Mouse (Mus musculus) CH12.LX (cell line): ENCODE measurements around the gene Fam151b. TPM values are rescaled to one million over a fixed set of nuclear protein-coding genes. Genes with fewer than 3 reads are reported as not detected.

Experiments used
- DNase-seq: peaks from one replicate; pipeline ENCODE4 v3.0.0-alpha.2; 2013; ENCODE audit errors: extremely low read depth
- H3K27ac ChIP-seq: 2 replicates; pipeline ENCODE4 v1.5.1; 2012; ENCODE audit warnings: low read depth, mild to moderate bottlenecking, control low read depth, moderate library complexity; ENCODE audit not compliant: insufficient read depth
- H3K27me3 ChIP-seq: replicated peaks from 2 replicates; pipeline ENCODE3; 2012; ENCODE audit warnings: inconsistent platforms
- H3K36me3 ChIP-seq, 2 experiments: replicated peaks in 1 of 2; 2 replicates each; pipeline versions ENCODE3 to v1.6.1; 2012; ENCODE audit warnings: inconsistent platforms in 1 of 2, low read length in 1 of 2, mild to moderate bottlenecking in 1 of 2, mixed read lengths in 1 of 2, moderate library complexity in 1 of 2; ENCODE audit not compliant: control insufficient read depth in 1 of 2, insufficient read depth in 1 of 2
- H3K4me1 ChIP-seq, 2 experiments: 2 replicates each; pipeline ENCODE4 v1.6.1; 2012; ENCODE audit warnings: inconsistent platforms in 1 of 2, moderate library complexity in 1 of 2; ENCODE audit not compliant: insufficient read depth in 2 of 2, control insufficient read depth in 1 of 2
- H3K4me2 ChIP-seq: 2 replicates; pipeline ENCODE4 v1.6.1; 2012; ENCODE audit warnings: low read depth, mild to moderate bottlenecking, control low read depth; ENCODE audit not compliant: poor library complexity, insufficient read depth, severe bottlenecking
- H3K4me3 ChIP-seq, 3 experiments: fragments of 150-350 bp in 1 of 3; sonication (generic) in 1 of 3; replicated peaks in 1 of 3; 2 replicates each; pipeline versions ENCODE3 to v1.5.1; 2011 to 2012; ENCODE audit warnings: low read depth in 2 of 3, low read length in 2 of 3, mild to moderate bottlenecking in 2 of 3, moderate library complexity in 2 of 3, control low read depth in 1 of 3, improper control_type of control experiment in 1 of 3, inconsistent platforms in 1 of 3, mixed read lengths in 1 of 3; ENCODE audit not compliant: poor library complexity in 1 of 3
- H3K79me2 ChIP-seq: replicated peaks from 2 replicates; pipeline ENCODE4 v1.6.1; 2012; ENCODE audit warnings: mild to moderate bottlenecking, moderate library complexity; ENCODE audit not compliant: control insufficient read depth, poor library complexity, insufficient read depth, severe bottlenecking; ENCODE audit errors: extremely low read depth
- H3K9ac ChIP-seq: 2 replicates; pipeline ENCODE4 v1.6.1; 2012; ENCODE audit warnings: low read depth, mild to moderate bottlenecking, control low read depth, moderate library complexity; ENCODE audit not compliant: insufficient read depth
- H3K9me3 ChIP-seq: replicated peaks from 2 replicates; pipeline ENCODE3; 2012; ENCODE audit warnings: low read length, inconsistent platforms, mixed read lengths
- BHLHE40 ChIP-seq: IDR thresholded peaks from 2 replicates; pipeline ENCODE4 v1.6.1; 2011; ENCODE audit warnings: mild to moderate bottlenecking, low read depth, low read length, improper control_type of control experiment
- ELF1 ChIP-seq: IDR thresholded peaks from 2 replicates; pipeline ENCODE4 v1.6.1; 2014; ENCODE audit warnings: low read depth, mild to moderate bottlenecking, inconsistent platforms, low read length, improper control_type of control experiment
- ETS1 ChIP-seq: conservative IDR thresholded peaks from 2 replicates; pipeline ENCODE4 v1.6.1; 2012; ENCODE audit warnings: low read depth, mild to moderate bottlenecking, inconsistent platforms, low read length, improper control_type of control experiment, moderate library complexity
- GABPA ChIP-seq: IDR thresholded peaks from 2 replicates; pipeline ENCODE4 v1.6.1; 2012; ENCODE audit warnings: low read depth, low read length, improper control_type of control experiment, inconsistent platforms; ENCODE audit not compliant: insufficient replicate concordance
- HCFC1 ChIP-seq: IDR thresholded peaks from 2 replicates; pipeline ENCODE4 v1.6.1; 2012; ENCODE audit warnings: low read depth, mild to moderate bottlenecking, inconsistent platforms, low read length, improper control_type of control experiment
- JUN ChIP-seq: IDR thresholded peaks from 2 replicates; pipeline ENCODE4 v1.6.1; 2011; ENCODE audit warnings: low read depth, mild to moderate bottlenecking, low read length, improper control_type of control experiment, moderate library complexity; ENCODE audit not compliant: insufficient read depth
- JUND ChIP-seq: conservative IDR thresholded peaks from 2 replicates; pipeline ENCODE4 v1.6.1; 2011; ENCODE audit warnings: low read depth, low read length, improper control_type of control experiment
- KAT2A ChIP-seq: IDR thresholded peaks from 2 replicates; pipeline ENCODE4 v1.6.1; 2012; ENCODE audit warnings: low read length, improper control_type of control experiment, inconsistent platforms; ENCODE audit not compliant: insufficient replicate concordance
- MAX ChIP-seq: IDR thresholded peaks from 2 replicates; pipeline ENCODE4 v1.6.1; 2011; ENCODE audit warnings: low read length, improper control_type of control experiment
- MXI1 ChIP-seq: IDR thresholded peaks from 2 replicates; pipeline ENCODE4 v1.6.1; 2011; ENCODE audit warnings: mild to moderate bottlenecking, low read depth, low read length, improper control_type of control experiment
- MYC ChIP-seq: IDR thresholded peaks from 2 replicates; pipeline ENCODE4 v1.6.1; 2011; ENCODE audit warnings: low read depth, mild to moderate bottlenecking, improper control_type of control experiment, low read length
- NELFE ChIP-seq: IDR thresholded peaks from 2 replicates; pipeline ENCODE4 v1.6.1; 2011; ENCODE audit warnings: low read depth, low read length, improper control_type of control experiment
- PAX5 ChIP-seq: IDR thresholded peaks from 2 replicates; pipeline ENCODE4 v1.6.1; 2012; ENCODE audit warnings: low read length, inconsistent platforms, mixed read lengths
- POLR2A ChIP-seq: IDR thresholded peaks from 2 replicates; pipeline ENCODE4 v1.6.1; 2011; ENCODE audit warnings: low read depth, mild to moderate bottlenecking, improper control_type of control experiment, low read length
- RAD21 ChIP-seq: IDR thresholded peaks from 2 replicates; pipeline ENCODE4 v1.6.1; 2011; ENCODE audit warnings: low read depth, mild to moderate bottlenecking, low read length, improper control_type of control experiment, moderate library complexity
- SIN3A ChIP-seq: IDR thresholded peaks from 2 replicates; pipeline ENCODE4 v1.6.1; 2012; ENCODE audit warnings: low read length, improper control_type of control experiment, inconsistent platforms
- USF1 ChIP-seq: IDR thresholded peaks from 2 replicates; pipeline ENCODE4 v1.6.1; 2014; ENCODE audit warnings: low read depth, mild to moderate bottlenecking, inconsistent platforms, low read length, improper control_type of control experiment
- ZKSCAN1 ChIP-seq: IDR thresholded peaks from 2 replicates; pipeline ENCODE4 v1.6.1; 2012; ENCODE audit warnings: low read depth, inconsistent platforms, low read length, improper control_type of control experiment, borderline replicate concordance
- ZMIZ1 ChIP-seq: IDR thresholded peaks from 2 replicates; pipeline ENCODE4 v1.6.1; 2012; ENCODE audit warnings: low read depth, mild to moderate bottlenecking, inconsistent platforms, low read length, improper control_type of control experiment
- dilution Hi-C: fragments of 300-500 bp; cut with MboI; formaldehyde crosslinking; loops from 2 replicates; pipeline ENCODE4 v1.14.3; 2020; ENCODE audit warnings: low sequenced_read_pairs; ENCODE audit not compliant: extremely low pct_unique_long_range_greater_than_20kb, extremely low pct_ligation_motif_present
- in situ Hi-C: fragments of 300-500 bp; cut with MboI; formaldehyde crosslinking; loops from 3 replicates; pipeline ENCODE4 v1.14.3; 2019; ENCODE audit warnings: low sequenced_read_pairs, low pct_ligation_motif_present, low pct_unique_long_range_greater_than_20kb, mixed read lengths
- polyA plus RNA-seq: library from polyadenylated mRNA; unstranded; fragments of >175 nt; gene quantifications from 2 replicates; pipeline ENCODE4 v1.2.1, GENCODE M21; 2012; ENCODE audit warnings: low read depth; ENCODE audit not compliant: insufficient read length
- total RNA-seq, 2 experiments: library from RNA; depleted of rRNA; stranded (reverse); fragments of 300-350 nt in 1 of 2; fragments of >200 nt in 1 of 2; gene quantifications; 2 replicates each; pipeline ENCODE4 v1.2.3; 2012 to 2014

The Fam151b gene
- total and polyA plus RNA-seq, 3 experiments: 2.5 to 5.2 (median 3.7) TPM

DNA sequence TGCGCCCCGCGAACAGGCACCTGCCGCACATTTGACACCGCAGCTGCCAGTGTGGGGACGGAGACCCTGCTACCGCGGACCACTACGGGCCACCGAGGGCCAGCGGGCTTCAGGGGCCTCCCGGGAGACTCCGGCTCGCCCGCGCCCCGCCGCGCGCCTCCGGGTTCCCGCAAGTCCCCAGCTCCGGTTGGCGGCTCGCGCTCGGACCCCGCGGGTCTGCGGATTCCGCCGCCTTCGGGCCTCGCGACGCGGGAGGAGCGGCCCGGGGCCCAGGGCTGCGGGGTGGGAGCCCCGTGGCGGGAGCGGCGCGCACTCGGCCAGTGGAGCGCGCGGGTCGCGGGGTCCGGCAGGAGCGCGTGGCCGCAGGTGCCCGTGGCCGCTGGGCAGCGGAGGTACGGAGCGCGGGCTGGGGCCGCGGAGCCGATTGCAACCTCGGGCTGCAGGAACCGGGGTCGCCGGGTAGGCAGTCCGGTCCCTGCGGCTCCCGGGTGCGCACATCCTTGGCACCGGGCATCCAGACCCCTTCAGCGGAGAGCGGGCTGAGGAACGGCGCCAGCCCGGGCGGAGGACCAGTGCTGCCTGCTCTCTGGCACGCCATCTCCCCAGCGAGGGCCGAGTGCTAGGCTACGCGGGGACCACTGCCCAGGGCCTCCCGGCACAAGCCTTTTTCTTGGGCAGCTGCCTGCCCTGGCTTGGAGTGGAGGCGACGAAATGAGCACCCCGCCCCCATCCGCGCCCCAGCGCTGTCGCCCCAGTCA lies 57.3 kb downstream of the Fam151b start:
- Histone ChIP-seq H3K79me2 (no peaks in the 10 kb centered on the region), H3K4me2 (no peak overlapping the region), H3K9ac (no peak overlapping the region), H3K9me3 (peaks cover 12% of the 10 kb centered on the region), H3K4me1 (peaks cover 0 to 4% of the 10 kb centered on the region in 2 experiments; a peak in 1 of 4 replicates), H3K4me3 (no peak overlapping the region), H3K36me3 (no peaks in the 10 kb centered on the region), H3K27me3 (no peaks in the 10 kb centered on the region)
- in situ Hi-C loops (no loop called here), dilution Hi-C loops (no loop called here)
- DNase-seq: no peak
- TF ChIP-seq HCFC1 (no peak), RAD21 (no peak), JUND (no peak), MAX (no peak), PAX5 (no peak), POLR2A (no peak), NELFE (no peak), ETS1 (no peak), GABPA (no peak)
- TF ChIP-seq, all 38 proteins: peak for 0
- H3K27ac ChIP-seq: no peak overlapping the region

DNA sequence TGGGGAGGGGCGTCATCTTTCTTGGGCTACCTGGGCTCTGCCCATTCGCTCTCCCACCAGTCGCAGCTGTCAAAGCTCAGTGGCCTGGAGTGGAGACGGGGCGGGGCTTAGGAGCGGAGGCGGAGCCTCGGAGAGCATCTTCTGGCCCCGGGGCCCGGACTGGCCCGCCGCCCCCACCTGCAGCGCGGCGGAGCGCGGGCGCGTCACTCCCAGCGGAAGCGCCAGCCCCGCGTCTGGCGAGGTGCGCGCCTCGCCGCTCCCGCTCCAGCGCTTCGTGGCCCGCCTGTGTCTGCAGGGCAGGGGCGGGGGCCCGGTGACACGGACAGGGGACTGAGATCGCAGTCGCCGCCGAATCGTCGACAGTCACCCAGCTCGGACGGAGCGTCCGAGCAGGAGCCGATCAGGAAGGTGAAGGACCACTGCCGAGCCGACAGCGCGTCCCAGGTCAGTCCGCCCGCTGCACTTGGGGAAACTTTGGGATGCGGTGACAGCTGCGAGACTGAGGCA lies 58.0 kb downstream of the Fam151b start, which contains the start of gene Ankrd34b:
TSS of gene Ankrd34b (plus strand) at position 139 of the 507 bp plus-strand sequence.
- no peaks in the 10 kb centered on the region for H3K36me3 ChIP-seq
- no peak within 1 kb of the TSS for H3K27ac ChIP-seq
- H3K9me3 ChIP-seq: peaks cover 12% of the 10 kb centered on the region
- H3K9ac ChIP-seq: no peak within 1 kb of the TSS
- dilution Hi-C loops: no loop called here
- H3K4me1 ChIP-seq: peaks cover 0 to 4% of the 10 kb centered on the region in 2 experiments; a peak in 1 of 4 replicates
- TF ChIP-seq MAX (no peak), POLR2A (no peak), ELF1 (no peak), BHLHE40 (no peak), USF1 (no peak), RAD21 (no peak), MYC (no peak), HCFC1 (no peak), JUN (no peak), KAT2A (no peak), ZKSCAN1 (no peak), MXI1 (no peak), SIN3A (no peak), ZMIZ1 (no peak), JUND (no peak)
- H3K4me3 ChIP-seq: no peak within 1 kb of the TSS
- no peak for DNase-seq
- H3K4me2 ChIP-seq: no peak within 1 kb of the TSS
- in situ Hi-C loops: no loop called here
- H3K27me3 ChIP-seq: no peaks in the 10 kb centered on the region
- H3K79me2 ChIP-seq: no peaks in the 10 kb centered on the region
